Mouse (Mus musculus) 416B (cell line): ENCODE measurements around the gene Cacna2d3.

Experiments
- DNase-seq: peaks from one replicate; pipeline ENCODE4 v3.0.0; 2011; ENCODE audit warnings: low read depth

The Cacna2d3 gene

DNA sequence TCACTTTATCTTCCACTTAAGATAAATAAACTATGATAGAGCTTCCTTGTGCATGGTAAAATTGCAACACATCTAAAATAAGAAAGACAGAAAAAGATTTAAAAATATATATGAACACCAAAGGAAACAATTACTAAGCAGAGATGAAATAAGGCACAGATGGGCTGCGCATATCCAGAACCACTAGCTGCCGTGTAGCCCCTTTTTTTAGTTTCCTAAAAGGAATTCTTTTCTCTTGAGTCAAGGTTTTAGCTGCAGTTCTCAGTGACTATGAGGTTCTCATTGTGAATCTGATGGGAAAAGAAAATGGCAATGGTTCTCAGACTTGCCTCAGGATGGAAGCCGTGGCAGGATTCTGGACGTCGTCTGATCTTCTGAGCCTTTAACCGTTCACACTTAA is 814.0 kb downstream of the Cacna2d3 start:
- DNase-seq = no peak

DNA sequence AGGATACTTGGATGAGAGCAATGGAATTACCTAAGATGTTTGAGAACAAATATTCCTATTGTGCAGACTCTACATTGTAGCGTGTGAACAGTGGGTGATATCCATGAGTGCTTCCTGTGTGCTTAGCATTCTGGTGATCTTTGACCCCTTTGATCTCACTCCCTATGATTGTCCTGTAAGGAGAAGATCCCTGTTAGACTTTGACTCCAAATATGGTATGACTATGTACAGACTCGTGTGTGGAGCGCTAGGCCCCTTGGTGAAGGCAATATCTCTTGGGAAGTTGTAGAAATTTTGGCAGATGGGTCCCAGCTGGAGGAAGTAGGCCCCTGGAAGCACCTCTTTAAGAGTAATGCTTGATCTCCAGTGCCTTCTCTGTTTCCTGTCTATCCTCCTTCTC is 829.1 kb downstream of the Cacna2d3 start:
- no peak for DNase-seq

DNA sequence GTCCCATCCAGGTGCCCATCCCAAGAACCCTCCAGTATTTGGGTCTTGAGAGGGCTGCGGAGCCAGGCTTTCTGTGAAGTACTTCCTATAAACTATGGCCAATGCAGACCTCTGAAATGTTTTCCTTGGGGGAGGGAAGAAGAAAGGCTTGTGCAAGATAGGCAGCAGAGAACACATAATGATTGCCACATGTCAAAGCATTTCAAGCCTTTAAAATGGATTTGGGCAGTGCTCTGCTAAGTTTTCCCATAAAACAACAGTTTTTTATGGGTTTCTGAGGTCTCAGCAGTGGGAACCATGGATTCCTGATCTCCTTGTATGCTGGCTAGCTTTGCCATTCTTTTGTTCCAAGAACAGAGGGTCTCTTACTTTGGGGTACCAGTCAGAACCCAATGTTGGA is 834.3 kb downstream of the Cacna2d3 start:
- no peak for DNase-seq

DNA sequence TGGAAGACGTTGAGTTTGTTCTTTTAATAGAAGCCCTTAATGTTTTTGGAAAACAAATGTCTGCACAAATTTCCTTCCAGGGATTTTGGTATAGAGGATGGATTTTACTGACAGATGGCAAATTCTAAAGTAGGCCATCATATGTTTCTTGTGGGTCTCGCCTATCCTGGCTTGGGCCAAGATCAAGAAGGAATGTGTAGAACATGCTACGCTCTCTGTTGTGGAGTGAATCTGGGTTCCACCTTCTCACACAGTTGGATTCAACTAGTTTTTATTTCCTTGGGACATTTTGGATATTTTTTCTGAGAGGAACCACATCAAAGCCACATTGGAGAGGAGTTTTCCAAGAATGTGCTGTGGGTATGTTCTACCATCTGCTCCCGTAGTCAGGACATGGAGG is 835.0 kb downstream of the Cacna2d3 start:
- DNase-seq = no peak

DNA sequence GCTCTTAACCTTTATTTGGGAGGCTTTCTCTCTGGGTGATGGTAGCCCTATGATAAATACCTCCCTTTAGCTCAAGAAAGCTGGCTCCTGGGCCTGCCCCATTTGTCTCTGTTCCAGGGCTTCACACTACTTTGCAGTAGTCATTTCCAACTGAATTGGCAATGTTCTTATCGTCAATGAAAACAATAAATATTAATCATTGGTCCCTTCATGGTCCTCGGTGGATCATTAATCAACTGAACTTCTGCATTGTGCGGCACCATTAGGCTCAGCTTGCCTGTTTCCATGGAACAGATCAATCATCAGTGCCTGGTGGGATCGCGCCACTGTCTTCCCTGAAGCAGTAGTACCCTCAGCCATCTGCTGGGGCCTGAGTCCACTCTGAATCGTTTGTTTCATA is 850.7 kb downstream of the Cacna2d3 start:
- DNase-seq = no peak

DNA sequence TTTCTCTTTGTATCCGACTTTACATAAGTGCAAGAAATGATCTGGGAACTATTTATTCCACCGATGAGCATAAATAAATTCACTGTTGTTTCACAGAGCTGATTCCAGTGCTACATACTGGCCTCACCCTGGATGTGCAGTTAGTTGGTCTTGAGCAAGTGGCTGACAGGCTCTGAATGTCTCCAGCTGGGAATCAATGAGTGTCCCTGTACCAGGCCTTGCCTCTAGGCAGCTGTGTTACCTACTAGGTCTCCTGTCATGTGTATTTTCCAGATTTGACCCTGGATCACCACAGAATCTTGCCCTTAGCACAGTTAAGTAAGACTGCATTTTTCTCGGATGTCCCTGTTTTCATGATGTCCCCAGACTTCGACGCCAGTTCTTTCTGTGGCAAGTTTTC is 851.3 kb downstream of the Cacna2d3 start:
- DNase-seq = no peak

DNA sequence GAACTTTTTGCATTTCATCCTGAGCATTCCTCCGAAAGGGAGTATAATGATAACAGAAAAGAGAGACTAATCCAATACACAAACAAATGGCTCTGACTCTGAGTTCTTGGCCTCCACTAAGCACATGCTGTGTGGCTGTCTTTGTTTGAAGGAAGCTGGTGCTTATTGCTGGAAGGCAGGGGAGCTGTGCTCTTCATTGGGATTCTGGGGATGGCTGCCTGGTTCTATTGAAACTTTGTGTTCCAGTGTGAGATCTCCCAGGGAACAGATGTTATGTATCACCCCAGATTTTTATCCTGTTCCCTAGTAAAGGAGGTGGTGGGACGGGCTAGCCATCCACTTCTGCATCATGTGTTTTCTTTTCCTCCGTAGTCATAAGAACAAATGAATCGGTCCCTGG is 856.7 kb downstream of the Cacna2d3 start:
- no peak for DNase-seq

DNA sequence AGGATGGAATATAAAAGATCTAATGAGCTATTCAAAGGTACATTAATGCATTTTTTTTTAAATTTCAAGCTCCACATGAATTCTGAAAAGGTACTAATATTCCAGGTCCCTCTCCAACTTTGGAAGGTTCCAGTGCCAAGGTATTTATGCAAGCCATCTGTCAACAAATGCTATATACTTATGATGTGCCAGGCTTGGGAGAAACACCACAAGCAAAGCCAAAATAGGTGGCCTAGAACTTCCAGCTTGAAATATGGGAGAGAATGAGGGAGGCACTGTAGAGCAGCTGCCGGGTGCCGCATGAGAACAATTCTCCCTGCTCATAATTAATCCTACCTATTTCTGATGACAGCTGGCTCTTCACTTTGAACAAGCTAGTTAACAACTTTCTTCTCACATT is 860.5 kb downstream of the Cacna2d3 start:
- no peak for DNase-seq
